Mouse (Mus musculus) layer of hippocampus, postnatal 25 days (tissue): ENCODE measurements around the gene Gm34302. TPM values are rescaled to one million over a fixed set of nuclear protein-coding genes. Genes with fewer than 3 reads are reported as not detected.
"Not testable (repeated sequence)": the region's sequence is repeated elsewhere in the genome, so short reads cannot be mapped to it uniquely, and the experiment has no call there.

Experiments used
- DNase-seq, 2 experiments: peaks; one replicate each; pipeline ENCODE4 v3.0.0; 2022; ENCODE audit warnings: mixed read lengths in 2 of 2, low spot score in 1 of 2; ENCODE audit errors: extremely low spot score in 1 of 2
- total RNA-seq, 2 experiments: library from RNA; stranded (reverse); gene quantifications; 2 replicates each; pipeline ENCODE4 v1.2.3; 2021

Gene Gm34302
- not detected for total RNA-seq

DNA sequence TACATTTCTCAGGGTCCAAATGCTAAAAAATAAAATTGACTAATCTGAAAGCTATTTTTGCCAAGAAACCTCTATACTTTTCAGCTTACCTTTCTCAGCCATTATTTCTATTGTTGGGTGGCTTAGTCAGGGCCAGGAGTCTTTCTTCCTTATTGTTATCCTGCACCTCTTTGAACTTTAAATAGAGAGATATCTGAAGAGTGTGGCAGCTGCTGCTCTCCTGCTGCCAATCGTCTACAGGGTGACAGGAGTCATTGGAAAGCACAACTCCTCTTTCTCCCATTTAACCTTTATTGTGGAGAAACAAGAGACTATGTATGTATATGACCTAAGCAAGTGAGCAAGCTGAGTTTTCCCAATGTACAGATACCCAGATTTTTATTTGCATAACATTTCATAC, at the start of gene Gm34302:
TSS of gene Gm34302 (minus strand) at position 154 of the 400 bp plus-strand sequence.
- DNase-seq, result no peak

DNA sequence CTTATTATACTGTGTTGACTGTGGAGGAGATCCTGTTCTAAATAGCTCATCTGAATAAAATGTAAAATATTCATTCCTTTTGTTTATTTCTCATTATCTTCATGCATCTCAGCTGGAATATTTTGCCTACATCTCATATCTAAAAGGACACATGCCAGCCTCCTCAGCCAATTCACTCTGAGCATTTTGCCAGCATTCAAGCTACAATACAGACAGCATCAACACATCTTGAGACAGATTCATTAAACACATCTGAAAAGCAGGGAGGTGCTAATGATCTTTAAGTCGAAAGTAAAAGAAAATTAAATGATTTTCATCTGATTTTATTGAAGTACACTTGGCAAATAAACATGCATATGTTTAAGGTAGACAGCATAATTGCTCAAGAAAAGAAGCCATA, 48.2 kb upstream of the Gm34302 start:
- no peak for DNase-seq

DNA sequence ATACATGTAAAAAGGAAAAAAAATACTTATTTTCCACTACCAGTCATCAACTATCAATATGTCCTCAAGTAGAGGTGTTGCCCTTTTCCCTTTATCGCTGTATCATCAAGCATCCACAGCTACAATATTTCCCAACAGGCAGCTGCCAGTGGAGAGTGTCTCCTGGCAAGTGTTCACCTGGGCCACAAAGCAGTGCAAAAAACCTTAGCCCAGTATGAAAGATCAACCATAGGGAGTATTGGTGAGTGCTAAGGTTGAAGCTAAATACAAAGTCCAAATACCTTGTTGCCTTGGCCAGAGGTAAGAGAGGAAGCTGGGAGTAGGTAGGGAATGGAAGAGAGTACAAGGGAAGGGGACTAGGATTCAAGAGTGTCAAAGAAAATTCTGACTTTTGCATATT, 34.0 kb upstream of the Gm34302 start:
- DNase-seq, result no peak

- DNase-seq, result not testable (repeated sequence)
Observed at GRCm38 (mm10) chr3:63516279-63516678, 32.6 kb upstream of the Gm34302 start.

- DNase-seq, result no peak
Observed at GRCm38 (mm10) chr3:63511316-63511715, 27.6 kb upstream of the Gm34302 start.

DNA sequence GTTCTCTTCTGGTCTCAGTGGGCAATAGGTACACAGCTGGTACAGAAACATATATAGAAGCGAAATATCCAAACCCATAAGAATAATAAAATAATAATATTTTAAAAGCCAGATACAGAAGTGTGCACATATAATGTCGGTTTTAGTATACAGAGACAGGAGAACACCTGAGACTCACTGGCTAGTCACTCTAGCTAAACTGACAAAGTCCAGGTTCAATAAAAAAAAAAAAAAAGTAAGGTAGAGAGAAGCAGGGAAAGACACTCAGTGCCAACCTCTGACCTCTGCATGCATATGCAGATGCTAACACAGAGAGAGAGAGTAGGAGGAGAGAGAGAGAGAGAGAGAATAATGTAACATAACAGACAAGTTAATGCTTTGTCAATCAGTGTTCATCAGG, 25.8 kb upstream of the Gm34302 start:
- DNase-seq, result no peak

DNA sequence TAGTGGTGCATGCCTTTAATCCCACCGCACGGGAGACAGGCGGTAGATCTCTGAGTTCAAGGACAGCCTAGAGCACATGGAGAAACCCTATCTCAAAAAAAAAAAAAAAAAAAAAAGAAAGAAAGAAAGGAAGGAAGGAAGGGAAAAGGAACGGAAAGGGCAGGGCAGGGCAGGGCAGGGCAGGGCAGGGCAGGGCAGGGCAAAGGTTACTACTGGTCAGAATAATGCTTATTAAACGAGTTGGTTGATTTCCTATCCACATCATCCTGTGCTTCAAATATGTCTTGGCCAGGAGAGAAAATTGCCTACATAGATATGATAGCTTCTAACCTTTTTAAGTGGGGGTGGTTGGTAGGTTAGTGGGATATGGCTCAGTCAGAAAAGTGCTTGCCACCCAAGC, 25.2 kb upstream of the Gm34302 start:
- no peak for DNase-seq

GRCm38 (mm10) chr3:63504433-63504832, 20.8 kb upstream of the Gm34302 start:
- no peak for DNase-seq

DNA sequence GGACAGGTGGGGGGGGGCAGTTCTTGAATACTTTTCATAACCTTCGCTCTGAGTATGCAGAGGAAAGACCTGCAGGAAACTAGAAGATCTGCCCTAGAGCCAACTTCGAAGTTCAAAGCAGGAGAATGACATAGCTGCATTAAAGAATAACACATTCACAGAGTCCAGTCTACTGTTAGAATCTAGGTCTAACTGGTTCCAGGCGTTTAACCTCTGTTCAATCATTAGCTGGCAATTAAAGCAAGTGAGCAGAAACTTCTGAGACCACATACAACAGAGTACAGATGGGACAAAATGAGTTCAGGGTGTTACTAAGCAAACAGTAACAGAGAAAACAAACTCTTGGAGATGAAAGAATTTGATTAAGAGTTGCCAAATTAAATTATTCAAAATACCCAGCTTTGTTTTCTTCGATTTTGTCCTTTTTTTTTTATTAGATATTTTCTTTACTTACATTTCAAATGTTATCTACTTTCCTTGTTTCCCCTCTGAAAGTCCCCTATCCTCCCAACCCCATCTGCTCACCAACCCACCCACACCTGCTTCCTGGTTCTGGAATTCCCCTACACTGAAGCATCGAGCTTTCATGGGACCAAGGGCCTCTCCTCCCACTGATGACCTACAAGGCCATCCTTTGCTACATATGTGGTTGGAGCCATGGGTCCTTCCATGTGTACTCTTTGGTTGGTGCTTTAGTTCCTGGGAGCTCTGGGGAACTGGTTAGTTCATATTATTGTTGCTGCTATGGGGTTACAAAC, 11.1 kb upstream of the Gm34302 start:
- no peak for DNase-seq

DNA sequence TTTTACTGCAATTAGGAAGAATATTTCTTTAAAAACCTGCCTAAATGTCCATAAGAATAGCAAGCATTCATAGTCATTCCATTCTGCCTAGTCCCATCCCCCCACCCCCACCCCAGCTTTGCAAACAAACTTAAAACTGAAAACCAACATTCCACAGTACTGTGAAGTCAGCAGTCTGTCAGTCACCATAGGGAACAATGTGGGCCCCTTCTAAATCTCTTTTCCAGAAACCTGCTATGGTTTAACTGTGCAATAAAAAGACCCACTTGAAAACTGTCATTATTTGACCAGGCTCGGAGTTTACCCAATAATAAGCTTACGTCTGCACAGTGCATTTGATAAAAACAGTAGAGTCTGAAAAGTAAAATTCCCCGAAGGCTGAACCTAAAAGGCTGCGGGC, 9.9 kb upstream of the Gm34302 start:
- DNase-seq, result no peak

DNA sequence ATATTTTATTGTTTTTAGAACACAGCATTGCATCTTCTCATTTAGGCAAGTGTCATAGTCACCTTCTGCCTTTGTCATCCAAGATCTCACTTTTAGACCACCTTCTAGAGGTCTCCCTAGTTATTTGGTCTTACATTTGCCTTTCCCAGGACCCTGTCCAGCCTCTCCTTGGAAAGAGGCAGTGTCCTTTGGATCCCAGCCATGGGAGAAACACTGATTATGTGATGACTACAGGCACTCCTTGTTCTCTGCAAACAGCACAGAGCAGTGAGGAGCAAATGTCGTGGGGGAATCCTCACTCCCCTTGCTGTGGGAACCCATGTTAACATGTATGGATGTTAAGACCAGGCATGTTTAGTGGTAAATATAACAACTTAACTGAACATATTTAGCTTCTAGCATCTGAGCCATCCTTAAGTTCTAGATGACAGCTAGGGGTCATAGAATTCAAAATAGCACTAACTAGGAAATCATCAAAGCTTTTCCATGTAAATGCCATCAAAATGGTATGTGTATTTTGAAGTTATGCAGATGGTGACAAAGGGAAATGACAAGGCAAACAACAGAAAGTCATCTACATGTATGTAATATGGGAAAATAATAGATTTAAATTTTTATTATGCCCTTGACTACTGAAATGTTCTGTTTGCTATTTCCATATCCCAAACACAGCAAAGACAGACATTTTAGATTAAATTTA, 43.1 kb downstream of the Gm34302 start:
- DNase-seq, result no peak

GRCm38 (mm10) chr3:63439738-63440137, 43.9 kb downstream of the Gm34302 start:
- no peak for DNase-seq

GRCm38 (mm10) chr3:63438898-63439297, 44.8 kb downstream of the Gm34302 start:
- DNase-seq, result no peak

Other genes with a start within 250 kb of the Gm34302 start
- gene Mme, start 242.3 kb downstream of the Gm34302 start, total RNA-seq, result 1 to 10 TPM; 5.7 TPM